In genomic region chr4:148177716-148178115, GRCm38 (mm10) we compare ENCODE assay signal across 26 mouse cellular contexts. TPM values are rescaled to one million over a fixed set of nuclear protein-coding genes. Genes with fewer than 3 reads are reported as not detected.
A peak's percentile ranks its signal among the peaks of the same experiment; 100 is the strongest.
DNase-seq lines count a peak whose midpoint lies in the region; ATAC-seq and TF ChIP-seq lines count a peak whose summit lies in the region.
"Had no signal": no experiment of that assay in that cellular context is flagged by ENCODE, and none has a peak within 500 bp of the region (broad histone marks: within the 10 kb centered on the region; RNA-seq: fewer than 3 reads in every experiment).

No protein-coding gene starts in this region.

- H3K27me3 ChIP-seq in hindbrain, embryonic 11.5 days (ENCODE audit: control insufficient read depth, insufficient read depth, low read length), result peaks cover 27% of the 10 kb centered on the region
- H3K27me3 ChIP-seq in hindbrain, embryonic 14.5 days (ENCODE audit: control insufficient read depth, insufficient read depth, low read length), result 0 out of 2 replicates have a peak, but pooled peaks cover 7% of the 10 kb centered on the region
- peaks cover 3% of the 10 kb centered on the region for H3K27me3 ChIP-seq in hindbrain, embryonic 16.5 days (replicated peaks; ENCODE audit: control insufficient read depth, insufficient read depth, low read length)
- H3K27me3 ChIP-seq in hindbrain, postnatal 0 days (ENCODE audit: insufficient read depth, low read length), result peaks cover 4% of the 10 kb centered on the region; the same call in 1 of the 2 replicates

- no peak overlapping the region for H3K4me3 ChIP-seq in hindbrain, embryonic 11.5 days (ENCODE audit: low read depth, low read length)
- no peak overlapping the region for H3K4me3 ChIP-seq in hindbrain, embryonic 14.5 days (replicated peaks; ENCODE audit: low read length)
- no peak overlapping the region for H3K4me3 ChIP-seq in hindbrain, embryonic 16.5 days (ENCODE audit: low read length)
- H3K4me3 ChIP-seq in hindbrain, postnatal 0 days (ENCODE audit: low read length), result no peak overlapping the region
- H3K4me3 ChIP-seq: embryonic facial prominence, embryonic 13.5 days; embryonic facial prominence, embryonic 15.5 days; erythroblast, embryonic 14.5 days; forebrain, embryonic 10.5 days; forebrain, embryonic 12.5 days had no signal

- no peaks in the 10 kb centered on the region; the same call in 1 of the 2 replicates for H3K4me1 ChIP-seq in hindbrain, embryonic 11.5 days (replicated peaks; ENCODE audit: control insufficient read depth, insufficient read depth, low read length)
- H3K4me1 ChIP-seq in hindbrain, embryonic 14.5 days (replicated peaks; ENCODE audit: control insufficient read depth, insufficient read depth, low read length), result peaks cover 19% of the 10 kb centered on the region
- peaks cover 17% of the 10 kb centered on the region for H3K4me1 ChIP-seq in hindbrain, embryonic 16.5 days (ENCODE audit: control insufficient read depth, insufficient read depth, low read depth, low read length)
- H3K4me1 ChIP-seq in hindbrain, postnatal 0 days (ENCODE audit: insufficient read depth, low read length), result peaks cover 6% of the 10 kb centered on the region; the same call in 1 of the 2 replicates

- no peak overlapping the region for H3K4me2 ChIP-seq in hindbrain, embryonic 11.5 days (replicated peaks; ENCODE audit: low read depth, low read length)
- no peak overlapping the region for H3K4me2 ChIP-seq in hindbrain, embryonic 14.5 days (replicated peaks)
- no peak overlapping the region for H3K4me2 ChIP-seq in hindbrain, embryonic 16.5 days (ENCODE audit: low read length)
- no peak overlapping the region for H3K4me2 ChIP-seq in hindbrain, postnatal 0 days (ENCODE audit: low read depth, low read length)
- H3K4me2 ChIP-seq: embryonic facial prominence, embryonic 13.5 days; embryonic facial prominence, embryonic 15.5 days; forebrain, embryonic 12.5 days had no signal

- ATAC-seq in hindbrain, embryonic 11.5 days (ENCODE audit: low FRiP score), result no peak
- ATAC-seq in hindbrain, embryonic 14.5 days (ENCODE audit: low FRiP score), result no peak
- no peak for ATAC-seq in hindbrain, embryonic 16.5 days
- no peak for ATAC-seq in hindbrain, postnatal 0 days
- ATAC-seq: activated CD4-positive, CD25-positive, alpha-beta regulatory T cell, adult 4 months; forebrain, embryonic 14.5 days; forebrain, embryonic 16.5 days; Patski had no signal

- peak overlapping the region; percentile 24; the same call in 1 of the 2 replicates for H3K27ac ChIP-seq in hindbrain, embryonic 11.5 days (ENCODE audit: low read depth, low read length)
- H3K27ac ChIP-seq in hindbrain, embryonic 14.5 days, result no peak overlapping the region
- no peak overlapping the region for H3K27ac ChIP-seq in hindbrain, embryonic 16.5 days (ENCODE audit: low read depth, low read length)
- no peak overlapping the region for H3K27ac ChIP-seq in hindbrain, postnatal 0 days
- H3K27ac ChIP-seq: embryonic facial prominence, embryonic 13.5 days; embryonic facial prominence, embryonic 15.5 days; forebrain, embryonic 10.5 days; forebrain, embryonic 12.5 days had no signal

- H3K9me3 ChIP-seq in hindbrain, embryonic 11.5 days (ENCODE audit: control insufficient read depth, low read length), result no peaks in the 10 kb centered on the region
- no peaks in the 10 kb centered on the region for H3K9me3 ChIP-seq in hindbrain, embryonic 14.5 days (ENCODE audit: control insufficient read depth, low read length)
- no peaks in the 10 kb centered on the region for H3K9me3 ChIP-seq in hindbrain, embryonic 16.5 days (ENCODE audit: control insufficient read depth, low read length)
- H3K9me3 ChIP-seq in hindbrain, postnatal 0 days (ENCODE audit: low read length), result no peaks in the 10 kb centered on the region
- H3K9me3 ChIP-seq: embryonic facial prominence, embryonic 13.5 days; embryonic facial prominence, embryonic 15.5 days; forebrain, embryonic 10.5 days; forebrain, embryonic 12.5 days had no signal

- H3K36me3 ChIP-seq in hindbrain, embryonic 11.5 days (ENCODE audit: control insufficient read depth, insufficient read depth, low read length), result no peaks in the 10 kb centered on the region
- H3K36me3 ChIP-seq in hindbrain, embryonic 14.5 days (replicated peaks; ENCODE audit: control insufficient read depth, insufficient read depth), result no peaks in the 10 kb centered on the region
- H3K36me3 ChIP-seq in hindbrain, embryonic 16.5 days (ENCODE audit: control insufficient read depth, insufficient read depth, low read length), result no peaks in the 10 kb centered on the region
- no peaks in the 10 kb centered on the region for H3K36me3 ChIP-seq in hindbrain, postnatal 0 days (ENCODE audit: insufficient read depth, low read length)
- H3K36me3 ChIP-seq: embryonic facial prominence, embryonic 13.5 days; embryonic facial prominence, embryonic 15.5 days; forebrain, embryonic 10.5 days; forebrain, embryonic 12.5 days had no signal

- no peak overlapping the region; the same call in 1 of the 2 replicates for H3K9ac ChIP-seq in hindbrain, embryonic 11.5 days (ENCODE audit: low read depth, low read length)
- H3K9ac ChIP-seq in hindbrain, embryonic 14.5 days, result no peak overlapping the region
- H3K9ac ChIP-seq in hindbrain, embryonic 16.5 days (ENCODE audit: low read depth, low read length), result peak overlapping the region; percentile 17
- no peak overlapping the region for H3K9ac ChIP-seq in hindbrain, postnatal 0 days (replicated peaks; ENCODE audit: low read length)
- H3K9ac ChIP-seq: embryonic facial prominence, embryonic 13.5 days; embryonic facial prominence, embryonic 15.5 days; forebrain, embryonic 12.5 days had no signal

- DNase-seq in hindbrain, embryonic 11.5 days (ENCODE audit: low spot score), result no peak
- no peak for DNase-seq in hindbrain, embryonic 14.5 days (ENCODE audit: low spot score)
- no peak for DNase-seq in hindbrain, postnatal 0 days (ENCODE audit: low spot score)
- peak; percentile 55 for DNase-seq in 3T3-L1 (ENCODE audit: low read depth, low spot score)
- DNase-seq in brain, adult 2 months (ENCODE audit: low read depth, low spot score), result peak; percentile 61
- no peak for DNase-seq in urinary bladder, postnatal 14 days (ENCODE audit: low spot score)
- DNase-seq: adrenal gland, adult 8-10 months; adrenal gland, postnatal 14 days; adrenal gland, postnatal 36 days; cerebellum, adult 11 months; cerebellum, adult 18-20 months; cerebellum, adult 8-10 months; cerebellum, adult 9-11 months; cerebellum, postnatal 14 days; cerebellum, postnatal 36 days; embryo, embryonic 11 days had no signal

- no peak for TF ChIP-seq CTCF in hindbrain, postnatal 0 days (IDR thresholded peaks at IDR 0.05; ENCODE audit: low read depth)

RNA-seq across cellular contexts. Expression of gene Fbxo2, which starts 17.3 kb away (rescaled TPM):
- polyA plus RNA-seq in hindbrain, embryonic 11.5 days (2014; fragmentation: Nextera tagmentation; extraction: Ambion mirVana), result 3.0 and 3.2 TPM in 2 replicates
- polyA plus RNA-seq in hindbrain, embryonic 14.5 days (2014; fragmentation: Nextera tagmentation; extraction: Ambion mirVana), result 13.1 and 14.0 TPM in 2 replicates
- polyA plus RNA-seq in hindbrain, embryonic 16.5 days (2015; fragmentation: Nextera tagmentation; extraction: Ambion mirVana), result 24.9 and 31.1 TPM in 2 replicates
- total RNA-seq in hindbrain, postnatal 0 days (2014; rRNA removed), result 25.5 and 39.8 TPM in 2 replicates
- polyA plus RNA-seq in hindbrain, postnatal 0 days (2015; fragmentation: Nextera tagmentation; extraction: Ambion mirVana), result 45.6 and 49.9 TPM in 2 replicates
- polyA plus RNA-seq: activated CD4-positive, CD25-positive, alpha-beta regulatory T cell, adult 4 months; erythroblast, embryonic 14.5 days had no signal

RNA-seq across cellular contexts. Expression of gene Fbxo44, which starts 17.4 kb away (rescaled TPM):
- polyA plus RNA-seq in hindbrain, embryonic 11.5 days (2014; fragmentation: Nextera tagmentation; extraction: Ambion mirVana), result 82.2 and 82.5 TPM in 2 replicates
- 98.6 and 101 TPM in 2 replicates for polyA plus RNA-seq in hindbrain, embryonic 14.5 days (2014; fragmentation: Nextera tagmentation; extraction: Ambion mirVana)
- 104 and 114 TPM in 2 replicates for polyA plus RNA-seq in hindbrain, embryonic 16.5 days (2015; fragmentation: Nextera tagmentation; extraction: Ambion mirVana)
- total RNA-seq in hindbrain, postnatal 0 days (2014; rRNA removed), result 199 and 200 TPM in 2 replicates
- polyA plus RNA-seq in hindbrain, postnatal 0 days (2015; fragmentation: Nextera tagmentation; extraction: Ambion mirVana), result 118 and 122 TPM in 2 replicates

RNA-seq across cellular contexts. Expression of gene Fbxo6, which starts 25.8 kb away (rescaled TPM):
- 14.6 and 15.5 TPM in 2 replicates for polyA plus RNA-seq in hindbrain, embryonic 11.5 days (2014; fragmentation: Nextera tagmentation; extraction: Ambion mirVana)
- polyA plus RNA-seq in hindbrain, embryonic 14.5 days (2014; fragmentation: Nextera tagmentation; extraction: Ambion mirVana), result 18.1 and 18.3 TPM in 2 replicates
- 20.3 and 22.9 TPM in 2 replicates for polyA plus RNA-seq in hindbrain, embryonic 16.5 days (2015; fragmentation: Nextera tagmentation; extraction: Ambion mirVana)
- total RNA-seq in hindbrain, postnatal 0 days (2014; rRNA removed), result 23.7 and 36.3 TPM in 2 replicates
- 23.8 and 24.0 TPM in 2 replicates for polyA plus RNA-seq in hindbrain, postnatal 0 days (2015; fragmentation: Nextera tagmentation; extraction: Ambion mirVana)

RNA-seq across cellular contexts. Expression of gene Draxin, which starts 47.2 kb away (rescaled TPM):
- polyA plus RNA-seq in hindbrain, embryonic 11.5 days (2014; fragmentation: Nextera tagmentation; extraction: Ambion mirVana), result 12.8 and 13.8 TPM in 2 replicates
- 16.9 and 17.4 TPM in 2 replicates for polyA plus RNA-seq in hindbrain, embryonic 14.5 days (2014; fragmentation: Nextera tagmentation; extraction: Ambion mirVana)
- polyA plus RNA-seq in hindbrain, embryonic 16.5 days (2015; fragmentation: Nextera tagmentation; extraction: Ambion mirVana), result 12.0 and 14.9 TPM in 2 replicates
- 42.3 and 44.9 TPM in 2 replicates for total RNA-seq in hindbrain, postnatal 0 days (2014; rRNA removed)
- polyA plus RNA-seq in hindbrain, postnatal 0 days (2015; fragmentation: Nextera tagmentation; extraction: Ambion mirVana), result 7.2 TPM in 2 replicates
- polyA plus RNA-seq: erythroblast, embryonic 14.5 days had no signal

RNA-seq across cellular contexts. Expression of gene Mad2l2, which starts 47.5 kb away (rescaled TPM):
- polyA plus RNA-seq in hindbrain, embryonic 11.5 days (2014; fragmentation: Nextera tagmentation; extraction: Ambion mirVana), result 82.5 and 88.2 TPM in 2 replicates
- polyA plus RNA-seq in hindbrain, embryonic 14.5 days (2014; fragmentation: Nextera tagmentation; extraction: Ambion mirVana), result 114 and 124 TPM in 2 replicates
- 98.0 and 105 TPM in 2 replicates for polyA plus RNA-seq in hindbrain, embryonic 16.5 days (2015; fragmentation: Nextera tagmentation; extraction: Ambion mirVana)
- total RNA-seq in hindbrain, postnatal 0 days (2014; rRNA removed), result 39.9 and 56.5 TPM in 2 replicates
- 99.7 and 102 TPM in 2 replicates for polyA plus RNA-seq in hindbrain, postnatal 0 days (2015; fragmentation: Nextera tagmentation; extraction: Ambion mirVana)

Comparison
In these comparisons a context has a peak if more than half of its experiments do, and no peak if none do; other contexts are left out.
1. DNase-seq: peak in 3T3-L1 (single experiment) and brain, adult 2 months (single experiment); none in hindbrain, embryonic 11.5 days (single experiment), hindbrain, embryonic 14.5 days (single experiment), hindbrain, postnatal 0 days (single experiment) and urinary bladder, postnatal 14 days (single experiment).